Mouse (Mus musculus) layer of hippocampus, adult 2 months (tissue): ENCODE measurements around the gene Flvcr2. TPM values are rescaled to one million over a fixed set of nuclear protein-coding genes. Genes with fewer than 3 reads are reported as not detected.

ENCODE experiments used
- DNase-seq, 2 experiments: peaks; one replicate each; pipeline ENCODE4 v3.0.0; 2022; ENCODE audit warnings: low spot score in 2 of 2
- H3K27ac ChIP-seq: fragments of 200-600 bp; 2 replicates; pipeline ENCODE4 v1.8.1; 2022
- H3K4me3 ChIP-seq: fragments of 200-600 bp; 2 replicates; pipeline ENCODE4 v1.8.1; 2022; ENCODE audit warnings: mild to moderate bottlenecking
- CTCF ChIP-seq: fragments of 200-600 bp; conservative IDR thresholded peaks from 2 replicates; pipeline ENCODE4 v1.8.1; 2022; ENCODE audit warnings: antibody characterized with exemption, mild to moderate bottlenecking, moderate library complexity
- total RNA-seq, 2 experiments: library from RNA; stranded (reverse); gene quantifications; 2 replicates each; pipeline ENCODE4 v1.2.3; 2021

Flvcr2 gene
- total RNA-seq, 2 experiments from 2014 or later, result 2.0 to 2.6 TPM

DNA sequence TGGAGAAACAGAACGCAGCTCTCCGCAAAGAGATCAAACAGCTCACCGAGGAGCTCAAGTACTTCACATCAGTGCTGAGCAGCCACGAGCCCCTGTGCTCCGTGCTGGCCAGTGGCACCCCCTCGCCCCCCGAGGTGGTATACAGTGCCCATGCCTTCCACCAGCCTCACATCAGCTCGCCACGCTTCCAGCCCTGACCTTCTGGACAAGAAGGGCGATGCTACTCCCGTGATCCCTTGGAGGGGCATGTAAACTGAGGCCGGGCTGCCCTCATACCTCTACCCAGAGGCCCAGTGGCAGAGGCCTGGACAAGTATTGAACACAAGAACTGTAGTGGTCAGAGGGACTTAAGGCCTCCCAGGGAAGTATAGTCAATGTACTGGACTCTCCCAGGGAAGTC, 37.8 kb upstream of the Flvcr2 start:
- no peak overlapping the region for H3K4me3 ChIP-seq
- TF ChIP-seq CTCF, result no peak
- no peak for DNase-seq
- no peak overlapping the region for H3K27ac ChIP-seq

DNA sequence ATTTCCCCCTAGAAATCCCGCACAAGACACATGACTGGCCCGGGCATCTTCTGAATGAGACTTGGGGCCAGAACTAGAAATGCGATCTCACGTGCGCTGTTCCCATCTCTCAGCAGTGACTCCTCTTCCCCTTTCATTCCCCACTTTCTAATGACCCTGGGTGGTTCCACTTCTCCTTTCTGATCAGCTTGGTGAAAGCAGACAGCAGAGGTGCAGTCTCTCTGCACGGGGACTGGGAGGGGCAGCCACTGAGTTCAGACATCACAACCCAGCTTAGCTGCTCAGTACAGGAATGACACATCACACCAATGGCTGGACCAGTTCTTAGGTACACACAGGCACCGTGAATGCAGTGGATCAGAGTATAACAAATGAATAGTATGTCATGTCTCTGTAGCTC, 35.6 kb upstream of the Flvcr2 start:
- TF ChIP-seq CTCF, result no peak
- DNase-seq, result no peak

GRCm38 (mm10) chr12:85712587-85712986, 33.8 kb upstream of the Flvcr2 start:
- no peak overlapping the region for H3K4me3 ChIP-seq
- DNase-seq, result no peak
- H3K27ac ChIP-seq, result no peak overlapping the region
- no peak for TF ChIP-seq CTCF

More for the DNA sequence above, 35.6 kb upstream of the Flvcr2 start:
- no peak overlapping the region for H3K27ac ChIP-seq
- no peak overlapping the region for H3K4me3 ChIP-seq

DNA sequence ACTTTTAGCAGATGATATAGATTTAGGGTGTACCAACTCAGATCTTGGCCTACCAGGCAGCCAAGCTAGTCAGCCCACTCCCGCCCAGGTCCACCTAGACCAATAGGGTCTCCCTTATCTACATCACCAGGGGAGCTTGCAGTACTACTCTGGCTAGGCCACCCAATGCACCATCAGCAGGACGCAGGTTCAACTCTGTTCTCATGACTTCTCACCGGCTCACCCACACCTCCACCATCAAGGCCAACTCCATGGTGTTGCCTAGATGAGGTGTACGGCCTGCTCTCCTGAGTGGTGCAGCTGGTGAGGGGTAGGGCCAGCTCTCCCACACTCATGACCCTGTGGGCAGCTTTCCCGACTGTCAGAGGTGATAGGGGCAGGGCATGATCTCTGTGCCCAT, 32.2 kb upstream of the Flvcr2 start:
- no peak for TF ChIP-seq CTCF
- DNase-seq, result no peak
- Histone ChIP-seq H3K4me3 (no peak overlapping the region), H3K27ac (no peak overlapping the region)

GRCm38 (mm10) chr12:85725306-85725705, 21.0 kb upstream of the Flvcr2 start:
- Histone ChIP-seq H3K27ac (no peak overlapping the region), H3K4me3 (no peak overlapping the region)
- no peak for TF ChIP-seq CTCF
- no peak for DNase-seq

GRCm38 (mm10) chr12:85726729-85727397, 19.5 kb upstream of the Flvcr2 start:
- Histone ChIP-seq H3K4me3 (no peak overlapping the region), H3K27ac (no peak overlapping the region)
- DNase-seq, result no peak
- TF ChIP-seq CTCF, result no peak

GRCm38 (mm10) chr12:85728181-85728580, 18.2 kb upstream of the Flvcr2 start:
- H3K27ac ChIP-seq, result no peak overlapping the region
- no peak for TF ChIP-seq CTCF
- no peak overlapping the region for H3K4me3 ChIP-seq
- no peak for DNase-seq

- DNase-seq, result peak; percentile 32 to 67
- peak; percentile 98 for TF ChIP-seq CTCF
- no peak overlapping the region; the same call in 1 of the 2 replicates for H3K4me3 ChIP-seq
- no peak overlapping the region for H3K27ac ChIP-seq
Observed at GRCm38 (mm10) chr12:85729022-85729944, 17.1 kb upstream of the Flvcr2 start.

GRCm38 (mm10) chr12:85729945-85730290, 16.4 kb upstream of the Flvcr2 start:
- Histone ChIP-seq H3K4me3 (no peak overlapping the region), H3K27ac (no peak overlapping the region)
- TF ChIP-seq CTCF, result no peak
- DNase-seq, result no peak

GRCm38 (mm10) chr12:85736203-85736602, 10.1 kb upstream of the Flvcr2 start:
- TF ChIP-seq CTCF, result no peak
- no peak overlapping the region for H3K27ac ChIP-seq
- no peak for DNase-seq
- H3K4me3 ChIP-seq, result no peak overlapping the region

DNA sequence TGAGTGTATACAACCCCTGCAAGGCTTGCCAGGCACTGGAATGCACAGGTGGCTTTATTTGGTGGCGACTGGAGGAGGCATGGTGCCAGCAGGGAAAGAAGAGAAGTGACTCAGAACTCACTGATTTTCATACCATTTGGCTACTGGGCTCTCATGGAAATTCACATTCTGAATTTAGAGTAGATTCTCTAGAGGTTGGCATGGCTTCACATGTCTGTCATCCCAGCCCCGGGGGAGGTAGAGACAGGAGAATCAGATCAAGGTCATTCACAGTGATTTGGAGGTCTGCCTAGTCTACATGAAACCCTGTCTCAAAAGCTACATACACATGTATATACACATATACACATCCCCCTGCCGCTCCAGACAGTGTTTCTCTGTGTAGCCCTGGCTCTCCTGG, 9.4 kb upstream of the Flvcr2 start:
- H3K27ac ChIP-seq, result no peak overlapping the region
- DNase-seq, result peak; percentile 23 to 44
- TF ChIP-seq CTCF, result no peak
- no peak overlapping the region for H3K4me3 ChIP-seq

DNA sequence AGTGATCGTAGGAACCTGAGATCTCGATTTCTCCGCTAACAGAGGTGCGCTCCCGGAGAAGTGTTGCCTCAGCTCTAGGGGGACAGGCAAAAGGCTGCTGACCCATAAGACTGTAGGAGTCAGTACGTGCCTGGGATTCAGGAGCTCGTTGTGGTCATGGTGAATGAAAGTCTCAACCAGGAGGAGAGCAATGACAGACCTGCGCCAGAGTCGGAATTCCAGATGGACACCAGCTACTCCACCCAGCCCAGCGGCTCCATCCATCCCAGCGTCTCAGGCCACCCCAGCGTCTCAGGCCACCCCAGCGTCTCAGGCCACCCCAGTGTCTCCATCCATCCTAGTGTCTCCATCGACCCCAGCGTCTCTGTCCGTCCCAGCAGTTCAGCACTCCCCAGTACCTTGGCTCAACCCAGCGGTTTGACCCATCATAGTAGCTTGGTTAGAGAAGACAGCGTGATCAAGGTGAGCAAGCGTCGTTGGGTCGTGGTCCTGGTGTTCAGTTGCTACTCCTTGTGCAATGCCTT, 419 bp downstream of the Flvcr2 start:
- TF ChIP-seq CTCF, result no peak
- peak overlapping the region; percentile 57 for H3K4me3 ChIP-seq
- DNase-seq, result no peak
- 0 out of 2 replicates have a peak overlapping the region, but pooled peaks have one; percentile 36 for H3K27ac ChIP-seq

DNA sequence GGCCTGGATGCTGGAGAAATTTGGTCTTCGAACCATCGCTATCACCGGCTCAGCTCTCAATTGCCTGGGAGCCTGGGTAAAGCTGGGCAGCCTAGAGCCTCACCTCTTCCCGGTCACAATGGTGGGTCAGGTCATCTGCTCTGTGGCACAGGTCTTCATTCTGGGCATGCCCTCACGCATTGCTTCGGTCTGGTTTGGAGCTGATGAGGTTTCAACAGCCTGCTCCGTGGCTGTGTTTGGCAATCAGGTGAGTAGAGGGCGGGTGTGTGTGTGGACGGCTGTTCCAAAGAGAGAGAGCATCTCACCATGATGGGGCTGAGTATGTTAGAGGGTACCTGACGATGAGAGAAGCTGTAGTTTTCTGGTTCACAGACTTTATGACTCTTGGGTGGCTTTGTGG, 1.0 kb downstream of the Flvcr2 start:
- Histone ChIP-seq H3K27ac (no peak overlapping the region), H3K4me3 (peak overlapping the region; percentile 57; the same call in 1 of the 2 replicates)
- TF ChIP-seq CTCF, result no peak
- no peak for DNase-seq

DNA sequence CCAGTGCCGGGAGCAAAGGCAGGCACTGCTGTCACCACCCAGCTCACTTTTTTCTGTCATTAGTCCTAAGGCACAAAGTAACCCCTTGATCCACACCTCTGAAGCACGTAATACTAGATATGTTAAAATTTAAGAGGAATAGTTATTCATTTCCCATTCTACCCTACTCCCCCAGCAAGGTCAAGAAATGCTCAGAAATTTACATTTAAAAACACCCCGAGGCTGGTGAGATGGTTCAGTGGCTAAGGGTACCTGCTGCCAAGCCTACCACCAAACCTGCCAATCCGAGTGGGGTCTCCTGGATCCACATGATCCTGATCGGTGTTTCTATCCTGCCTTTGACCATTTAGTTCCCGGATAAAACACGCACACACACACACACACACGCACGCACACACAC, 3.5 kb downstream of the Flvcr2 start:
- no peak for TF ChIP-seq CTCF

More for the DNA sequence above, 3.5 kb downstream of the Flvcr2 start:
- no peak overlapping the region for H3K27ac ChIP-seq
- H3K4me3 ChIP-seq, result no peak overlapping the region
- no peak for DNase-seq
